Mouse (Mus musculus) kidney, adult 18-20 months (tissue): ENCODE measurements at regions not wholly inside any gene's neighbourhood (a gene's known extent, or its start where the extent isn't known, plus 50 kb on each side); places are given as distances from the start of the nearest gene placed in this dataset.

ENCODE experiments used
- DNase-seq: peaks from one replicate; pipeline ENCODE4 v3.0.0; 2021

GRCm38 (mm10) chr6:31085063-31085759, 126.3 kb upstream of the Klf14 start:
- DNase-seq, result no peak

- DNase-seq, result no peak
Observed at GRCm38 (mm10) chr6:31085760-31086108, 126.9 kb upstream of the Klf14 start.

- no peak for DNase-seq
Observed at GRCm38 (mm10) chr6:31086283-31086682, 127.4 kb upstream of the Klf14 start.

- DNase-seq, result no peak
Observed at GRCm38 (mm10) chr6:31086798-31087360, 128.0 kb upstream of the Klf14 start.

GRCm38 (mm10) chr6:31087511-31087910, 128.6 kb upstream of the Klf14 start:
- no peak for DNase-seq

- no peak for DNase-seq
Observed at GRCm38 (mm10) chr6:31088147-31088972, 129.5 kb upstream of the Klf14 start.

- DNase-seq, result no peak
Observed at GRCm38 (mm10) chr6:31088973-31089368, 130.1 kb upstream of the Klf14 start.

GRCm38 (mm10) chr6:31090288-31090687, 131.4 kb upstream of the Klf14 start:
- DNase-seq, result no peak

GRCm38 (mm10) chr6:31090791-31091190, 131.9 kb upstream of the Klf14 start:
- no peak for DNase-seq

GRCm38 (mm10) chr6:31092324-31092723, 133.4 kb upstream of the Klf14 start:
- no peak for DNase-seq

- DNase-seq, result no peak
Observed at GRCm38 (mm10) chr6:31092760-31093159, 133.9 kb upstream of the Klf14 start.

- DNase-seq, result peak; percentile 47
Observed at GRCm38 (mm10) chr6:31095943-31096714, 137.3 kb upstream of the Klf14 start.

GRCm38 (mm10) chr6:31096787-31097186, 137.9 kb upstream of the Klf14 start:
- no peak for DNase-seq

- DNase-seq, result no peak
Observed at GRCm38 (mm10) chr6:31097254-31097653, 138.4 kb upstream of the Klf14 start.

- no peak for DNase-seq
Observed at GRCm38 (mm10) chr6:31098106-31098505, 139.2 kb upstream of the Klf14 start.

- peak; percentile 58 for DNase-seq
Observed at GRCm38 (mm10) chr6:31100084-31100579, 141.3 kb upstream of the Klf14 start.

- no peak for DNase-seq
Observed at GRCm38 (mm10) chr6:31100749-31101148, 141.9 kb upstream of the Klf14 start.

GRCm38 (mm10) chr6:31106144-31106836, 147.4 kb upstream of the Klf14 start:
- no peak for DNase-seq

- DNase-seq, result no peak
Observed at GRCm38 (mm10) chr6:31106856-31107359, 148.0 kb upstream of the Klf14 start.

- DNase-seq, result no peak
Observed at GRCm38 (mm10) chr6:31107360-31107759, 148.5 kb upstream of the Klf14 start.

- no peak for DNase-seq
Observed at GRCm38 (mm10) chr6:31107916-31108685, 149.2 kb upstream of the Klf14 start.
